Mouse (Mus musculus) thymus, postnatal 0 days (tissue): ENCODE data around the gene Tet3. TPM values are rescaled to one million over a fixed set of nuclear protein-coding genes. Genes with fewer than 3 reads are reported as not detected.

Experiments used
- DNase-seq: peaks from one replicate; pipeline ENCODE4 v3.0.0-alpha.2; 2015; ENCODE audit warnings: low spot score
- polyA plus RNA-seq: library from polyadenylated mRNA; unstranded; fragments of >200 nt; fragmentation: Nextera tagmentation; extraction: Ambion mirVana; gene quantifications from 2 replicates; pipeline ENCODE4 v1.2.1, GENCODE M21; 2015

Gene Tet3
- polyA plus RNA-seq = 19.7 and 24.1 TPM in 2 replicates

DNA sequence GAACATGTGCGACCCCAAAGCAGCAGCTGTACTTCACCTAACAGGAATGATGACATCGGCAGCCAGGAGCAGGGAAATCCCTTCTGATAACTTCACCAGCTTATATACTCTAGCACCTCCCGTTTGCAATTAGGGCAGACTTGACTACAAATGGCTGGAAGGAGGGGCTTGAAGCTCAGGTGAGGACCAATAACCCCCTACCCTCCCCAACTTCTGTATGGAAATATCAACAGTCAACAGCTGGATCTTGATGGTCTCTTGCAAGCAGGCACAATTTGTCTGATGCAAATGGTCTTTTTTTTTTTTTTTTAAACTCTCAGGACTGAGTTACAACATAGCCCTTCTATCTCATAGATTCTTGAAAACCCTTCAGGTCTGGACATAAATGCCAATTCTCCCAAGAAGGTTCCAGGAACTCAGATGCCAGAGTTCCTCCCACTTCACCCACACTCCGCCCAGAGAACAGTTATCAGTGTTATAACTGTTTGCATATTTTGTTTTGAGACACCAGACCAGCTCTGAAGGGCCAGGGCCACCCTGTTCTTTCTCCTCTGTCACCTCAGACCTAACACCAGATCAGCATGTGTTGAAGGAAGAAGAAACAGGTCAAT lies at the start of gene Tet3:
Gene Tet3 (minus strand): TSS at position 51 of the 611 bp plus-strand sequence.
- DNase-seq = no peak

DNA sequence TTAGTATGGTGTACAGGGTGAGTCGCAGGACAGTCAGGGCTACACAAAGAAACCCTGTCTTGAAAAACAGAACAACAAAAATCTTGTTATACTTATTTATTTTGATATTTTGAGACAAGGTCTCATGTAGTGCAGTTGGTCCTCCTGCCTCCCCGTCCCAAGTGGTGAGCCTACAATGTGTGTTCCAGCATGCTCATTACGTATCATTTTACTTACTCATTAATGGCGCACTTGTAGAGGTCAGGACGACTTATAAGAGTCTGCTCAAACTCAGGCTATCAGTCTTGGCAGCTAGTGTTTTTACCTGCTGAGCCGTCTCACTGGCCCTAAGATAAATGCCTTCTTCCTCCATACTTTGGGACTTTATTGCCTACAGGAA lies 48.3 kb upstream of the Tet3 start:
- no peak for DNase-seq

GRCm38 (mm10) chr6:83506258-83507167 lies 47.6 kb upstream of the Tet3 start, which contains the start of gene Dguok:
Dguok (minus strand) TSS chr6:83506969.
- peak; percentile 100 for DNase-seq

GRCm38 (mm10) chr6:83505554-83505953 lies 46.7 kb upstream of the Tet3 start:
- DNase-seq = no peak

DNA sequence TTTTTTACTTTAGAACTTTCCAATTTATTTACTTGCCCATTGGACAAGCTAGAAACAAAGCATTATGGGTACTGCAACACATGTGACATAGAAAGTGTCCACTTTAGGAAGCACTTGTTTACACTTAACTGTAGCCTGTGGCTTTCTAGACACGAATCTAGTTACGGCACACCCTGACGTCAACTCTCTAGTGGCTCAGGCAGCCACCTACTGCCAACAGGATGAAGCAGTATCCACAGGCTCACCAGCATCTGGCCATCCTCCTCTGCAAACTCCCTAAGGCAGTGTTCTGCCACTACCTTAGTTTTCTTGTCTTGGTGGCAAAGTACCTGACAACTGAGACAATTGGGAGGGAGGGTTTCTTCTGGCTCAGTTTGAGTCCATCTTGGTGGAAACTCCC lies 44.5 kb upstream of the Tet3 start:
- DNase-seq = no peak

DNA sequence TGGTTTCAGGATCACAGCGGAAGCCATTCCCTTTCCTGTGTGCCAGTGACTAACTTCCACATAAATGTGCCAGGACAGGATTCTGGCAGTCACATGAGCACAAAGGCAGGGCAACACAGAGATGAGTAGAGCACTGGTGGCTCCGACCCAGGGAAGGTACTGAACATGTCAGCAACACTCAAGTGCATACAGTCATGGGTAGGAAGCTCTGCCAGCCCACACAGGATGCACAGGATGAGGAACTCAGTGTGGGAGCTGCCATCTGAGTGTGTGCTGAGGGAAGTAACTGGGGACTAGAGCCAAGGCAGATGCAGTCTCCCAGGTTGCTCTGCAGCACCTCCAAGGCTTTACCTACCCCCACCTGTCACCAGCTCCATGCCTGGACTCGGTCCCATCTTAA lies 43.8 kb upstream of the Tet3 start:
- DNase-seq = no peak

DNA sequence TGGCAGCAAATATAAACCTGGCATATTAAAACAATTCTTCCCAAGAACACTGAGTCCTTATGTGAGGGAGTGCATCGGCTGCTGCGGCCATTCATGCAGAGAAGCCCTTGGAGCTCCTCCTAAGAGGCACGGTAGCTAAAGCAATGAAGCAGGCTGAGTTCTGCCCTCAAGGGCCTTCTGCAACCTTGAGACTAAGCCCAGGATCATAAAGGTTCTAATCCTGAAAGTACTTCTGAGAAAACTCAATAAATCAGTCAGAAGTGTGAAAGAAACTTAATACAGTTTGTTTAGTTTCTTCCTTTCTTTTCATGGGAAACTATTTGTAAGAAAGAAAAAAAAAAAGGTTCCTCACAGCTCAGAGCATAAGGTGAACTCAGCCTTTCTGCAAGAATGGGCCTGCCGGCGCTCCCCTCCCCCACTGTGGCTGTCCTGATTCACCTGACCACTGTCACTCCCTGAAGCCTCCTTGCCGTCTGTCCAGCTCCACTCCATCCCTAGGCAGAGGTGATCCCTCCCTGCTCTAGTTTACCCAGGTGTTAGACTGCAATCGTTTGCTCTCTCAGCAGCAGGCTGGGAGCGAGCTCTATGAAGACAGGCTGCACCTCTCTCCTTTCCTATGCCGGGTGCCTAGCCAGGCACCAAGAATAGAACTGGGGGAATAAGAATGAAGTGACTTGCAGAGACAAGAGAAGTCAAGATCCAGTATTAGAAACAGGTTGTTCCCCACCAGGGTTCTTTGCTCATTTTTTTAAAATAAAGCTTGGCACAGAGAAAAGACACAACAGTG lies 42.8 kb upstream of the Tet3 start:
- DNase-seq = no peak

DNA sequence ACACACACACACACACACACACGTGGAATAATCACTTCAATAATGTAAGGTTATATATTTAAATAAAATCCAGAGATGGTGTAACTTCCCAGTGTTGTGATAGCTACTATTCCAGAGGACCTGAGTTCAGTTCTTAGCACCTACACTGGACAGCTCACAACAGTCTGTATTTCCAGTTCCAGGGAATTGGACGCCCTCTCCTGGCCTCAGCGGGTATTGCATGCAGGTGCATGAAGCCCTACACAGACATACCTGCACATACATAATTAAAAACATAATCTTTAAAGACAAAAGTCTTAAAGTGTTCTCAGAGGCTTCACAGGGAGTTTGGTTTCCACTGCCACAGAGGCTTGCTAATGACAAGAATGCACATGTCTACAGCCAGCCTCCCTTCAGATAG lies 41.6 kb upstream of the Tet3 start:
- DNase-seq = no peak

DNA sequence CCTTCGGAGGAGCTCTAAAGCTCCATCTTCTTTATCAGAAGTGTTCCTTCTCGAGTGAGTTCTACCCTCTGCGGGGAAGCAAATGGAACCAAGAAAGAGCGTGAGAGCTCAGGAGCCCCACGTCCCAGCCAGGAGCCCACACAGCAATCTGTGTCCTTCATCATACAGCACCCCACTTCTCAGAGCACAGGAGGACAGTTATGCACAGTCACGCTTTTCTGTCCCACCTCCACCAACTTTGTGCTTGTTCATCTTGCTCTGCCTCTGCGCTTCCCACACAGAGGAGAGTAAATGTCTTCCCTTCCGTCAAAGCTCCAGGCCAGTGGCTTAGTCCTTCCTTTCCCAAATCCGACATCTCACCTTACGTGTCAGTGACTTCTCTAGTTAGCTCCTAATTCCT lies 40.2 kb upstream of the Tet3 start:
- no peak for DNase-seq

GRCm38 (mm10) chr6:83496753-83497710 lies 38.1 kb upstream of the Tet3 start:
- DNase-seq = no peak

DNA sequence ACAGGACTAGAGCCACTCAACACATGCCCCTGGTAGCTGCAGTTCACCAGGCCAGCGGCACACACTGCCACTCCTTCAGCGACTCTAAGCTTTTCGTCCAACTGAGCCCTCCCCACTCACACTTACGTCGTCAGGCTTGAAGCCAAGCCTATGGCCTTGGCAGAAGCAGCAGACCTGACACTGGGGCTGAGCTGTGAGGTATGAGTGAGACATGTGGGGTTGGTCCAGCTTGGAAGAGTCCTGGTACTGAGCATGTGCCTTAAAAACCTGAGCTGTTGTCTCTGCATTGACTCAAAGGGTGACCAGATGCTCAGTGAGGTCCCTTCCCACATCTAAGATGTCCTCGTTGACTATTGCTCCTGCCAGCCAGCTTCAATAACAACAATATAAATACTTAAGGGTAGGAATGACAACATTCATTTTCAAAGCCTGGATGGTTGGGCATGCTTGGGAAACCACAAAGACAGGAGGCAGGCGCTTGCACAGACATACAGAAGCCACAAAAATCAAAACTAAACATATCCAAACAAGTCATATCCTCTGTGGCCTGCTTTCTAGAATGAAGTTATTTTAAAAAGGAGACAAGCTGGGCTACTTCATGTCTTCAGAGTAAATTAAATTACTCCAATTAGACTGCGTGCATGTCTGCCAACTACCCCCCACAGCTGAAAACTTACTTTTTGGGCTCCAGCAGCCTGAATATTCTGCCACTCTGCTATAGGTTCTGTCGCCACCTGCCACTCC lies 37.3 kb upstream of the Tet3 start:
- DNase-seq = no peak

- DNase-seq = no peak
Observed at GRCm38 (mm10) chr6:83490622-83491021, 31.7 kb upstream of the Tet3 start.

DNA sequence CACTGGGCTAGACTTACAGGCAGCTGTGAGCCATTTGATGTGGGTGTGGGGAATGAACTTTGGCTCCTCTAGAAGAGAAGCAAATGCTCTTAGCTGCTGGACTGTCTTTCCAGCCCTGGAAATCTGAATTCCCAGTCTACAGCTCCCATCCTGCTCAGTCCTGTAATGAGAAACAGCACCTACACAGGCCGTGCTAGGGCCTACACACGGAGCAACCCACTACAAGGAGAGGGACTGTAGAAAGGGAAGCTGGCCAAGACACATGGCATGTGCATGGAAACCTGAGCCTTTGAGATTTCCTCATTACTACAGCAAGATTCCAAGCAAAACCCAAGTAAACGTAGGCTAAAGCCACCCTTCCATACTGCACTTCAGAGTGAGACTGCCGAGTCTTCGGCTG lies 29.3 kb upstream of the Tet3 start:
- no peak for DNase-seq

GRCm38 (mm10) chr6:83487298-83487697 lies 28.4 kb upstream of the Tet3 start:
- no peak for DNase-seq

DNA sequence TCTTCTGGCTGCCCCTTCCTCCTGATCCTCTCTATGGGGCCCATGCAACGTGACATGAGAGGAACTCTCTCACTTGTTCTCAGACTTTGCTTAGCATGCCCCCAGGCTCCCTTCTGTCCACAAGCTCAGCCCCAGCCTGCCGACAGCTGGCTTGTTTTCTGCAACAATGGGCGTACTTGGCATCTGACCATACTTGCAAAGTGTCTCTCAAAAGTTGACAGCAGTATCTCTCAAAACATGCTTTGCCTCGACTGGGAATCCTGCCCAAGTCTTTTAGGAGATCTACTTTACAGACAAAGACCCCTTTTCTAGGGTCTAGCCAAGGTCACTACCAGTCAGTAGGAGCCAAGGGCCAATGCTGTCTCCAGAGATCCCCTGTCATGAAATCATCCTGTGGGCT lies 27.0 kb upstream of the Tet3 start:
- DNase-seq = no peak

- DNase-seq = no peak
Observed at GRCm38 (mm10) chr6:83483776-83484175, 24.9 kb upstream of the Tet3 start.

DNA sequence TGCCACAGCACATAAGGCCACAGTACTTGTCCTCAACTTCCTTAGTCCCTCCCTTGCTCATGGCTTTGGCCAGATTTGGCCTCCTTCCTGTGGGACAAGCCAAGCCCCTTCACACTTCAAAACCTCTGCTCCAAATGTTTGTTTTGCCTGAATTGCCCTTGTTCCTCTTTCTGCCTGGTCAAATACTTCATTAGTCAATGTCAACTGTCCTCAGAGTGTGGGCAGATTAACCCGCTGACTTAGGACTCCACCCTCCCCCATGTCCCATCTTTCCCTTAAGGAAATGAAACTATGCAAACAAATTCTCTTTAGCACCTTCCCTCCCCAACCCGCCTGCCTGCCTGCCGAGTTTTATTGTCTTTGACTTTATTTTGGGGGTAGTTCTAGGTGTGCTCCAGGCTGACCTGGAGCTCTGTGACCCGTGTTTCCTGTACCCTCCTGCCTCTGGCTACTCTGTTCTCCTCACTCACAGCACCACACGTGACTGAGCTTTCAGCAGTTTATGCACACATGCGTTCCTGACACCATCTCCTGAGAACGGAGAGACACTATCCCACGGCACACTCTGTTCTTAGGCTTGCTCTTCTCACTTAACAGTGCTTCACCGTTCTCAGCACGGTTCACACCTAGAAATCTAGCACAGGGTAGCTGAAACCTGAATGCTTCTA lies 23.7 kb upstream of the Tet3 start:
- no peak for DNase-seq

- no peak for DNase-seq
Observed at GRCm38 (mm10) chr6:83480019-83480655, 21.3 kb upstream of the Tet3 start.

DNA sequence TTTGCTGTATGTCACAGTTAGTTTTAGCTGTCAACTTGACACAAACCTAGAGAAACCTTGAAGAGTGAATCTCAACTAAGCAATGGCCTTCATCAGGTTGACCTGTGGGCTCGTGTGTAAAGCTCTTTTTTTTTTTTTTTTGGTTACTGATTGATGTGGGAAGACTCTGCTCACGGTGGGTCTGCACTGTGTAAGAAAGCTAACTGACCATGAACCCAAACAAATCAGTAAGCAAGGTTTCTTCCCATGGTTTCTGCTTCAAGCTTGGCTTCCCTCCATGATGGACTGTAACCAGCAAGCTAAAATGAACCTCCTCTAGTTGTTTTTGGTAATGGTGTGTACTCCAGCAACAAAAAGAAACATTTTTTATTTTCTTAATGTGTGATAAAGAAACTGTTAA lies 20.3 kb upstream of the Tet3 start:
- no peak for DNase-seq
